Mouse (Mus musculus): ENCODE results near the gene Hist1h1a.

The Hist1h1a gene

GRCm38 (mm10) chr13:23743963-23744362 is 19.5 kb upstream of the Hist1h1a start:
- no peak for DNase-seq (ENCODE audit: low read depth, low spot score)

GRCm38 (mm10) chr13:23744421-23745380 is 18.8 kb upstream of the Hist1h1a start:
- no peak for DNase-seq (ENCODE audit: low read depth, low spot score)

GRCm38 (mm10) chr13:23745381-23746161 is 17.9 kb upstream of the Hist1h1a start, which contains the start of gene Hist1h3c:
Gene Hist1h3c (minus strand): TSS chr13:23745602.
- peak; percentile 93 for DNase-seq (ENCODE audit: low read depth, low spot score)

- peak; percentile 99 for DNase-seq (ENCODE audit: low read depth, low spot score)
Measured at GRCm38 (mm10) chr13:23746201-23747080, 17.0 kb upstream of the Hist1h1a start, which contains the start of gene Hist1h2bb. Gene Hist1h2bb (plus strand): TSS chr13:23746734.

- no peak for DNase-seq (ENCODE audit: low read depth, low spot score)
Measured at GRCm38 (mm10) chr13:23747081-23747891, 16.2 kb upstream of the Hist1h1a start.

- DNase-seq (ENCODE audit: low read depth, low spot score): no peak
Measured at GRCm38 (mm10) chr13:23747892-23748288, 15.6 kb upstream of the Hist1h1a start.

- no peak for DNase-seq (ENCODE audit: low read depth, low spot score)
Measured at GRCm38 (mm10) chr13:23749563-23750121, 13.8 kb upstream of the Hist1h1a start.

- peak; percentile 84 for DNase-seq (ENCODE audit: low read depth, low spot score)
Measured at GRCm38 (mm10) chr13:23750839-23751477, 12.5 kb upstream of the Hist1h1a start, which contains the start of gene Hist1h2ab. Gene Hist1h2ab (plus strand): TSS chr13:23751126.

GRCm38 (mm10) chr13:23751478-23751956 is 11.9 kb upstream of the Hist1h1a start:
- DNase-seq (ENCODE audit: low read depth, low spot score): no peak

- DNase-seq (ENCODE audit: low read depth, low spot score): peak; percentile 92
Measured at GRCm38 (mm10) chr13:23752067-23752741, 11.3 kb upstream of the Hist1h1a start, which contains the start of gene Hist1h3b. Gene Hist1h3b (plus strand): TSS chr13:23752267.

GRCm38 (mm10) chr13:23752742-23753172 is 10.7 kb upstream of the Hist1h1a start:
- no peak for DNase-seq (ENCODE audit: low read depth, low spot score)

GRCm38 (mm10) chr13:23753314-23754078 is 10.0 kb upstream of the Hist1h1a start:
- DNase-seq (ENCODE audit: low read depth, low spot score): no peak

- DNase-seq (ENCODE audit: low read depth, low spot score): no peak
Measured at GRCm38 (mm10) chr13:23755000-23755399, 8.5 kb upstream of the Hist1h1a start.

- DNase-seq (ENCODE audit: low read depth, low spot score): peak; percentile 97
Measured at GRCm38 (mm10) chr13:23756790-23757189, 6.7 kb upstream of the Hist1h1a start, which contains the start of gene Hist1h4b. Gene Hist1h4b (plus strand): TSS chr13:23757013.

GRCm38 (mm10) chr13:23757211-23757773 is 6.2 kb upstream of the Hist1h1a start:
- DNase-seq (ENCODE audit: low read depth, low spot score): no peak

GRCm38 (mm10) chr13:23757921-23758320 is 5.5 kb upstream of the Hist1h1a start:
- no peak for DNase-seq (ENCODE audit: low read depth, low spot score)

- DNase-seq (ENCODE audit: low read depth, low spot score): no peak
Measured at GRCm38 (mm10) chr13:23759251-23759771, 4.2 kb upstream of the Hist1h1a start.

Measured in telencephalon, adult 2 months (tissue).